Mouse (Mus musculus) embryonic fibroblast, embryonic 13.5 days (primary cell): ENCODE data around the gene Trhr2.

Experiments
- CTCF ChIP-seq: IDR thresholded peaks from 2 replicates; pipeline ENCODE4 v1.5.1; 2011; ENCODE audit warnings: mild to moderate bottlenecking, control low read depth, low read length, moderate library complexity, borderline replicate concordance; ENCODE audit not compliant: insufficient read depth
- POLR2A ChIP-seq: IDR thresholded peaks from 2 replicates; pipeline ENCODE4 v1.6.1; 2011; ENCODE audit warnings: low read depth, mild to moderate bottlenecking, control low read depth, low read length, moderate library complexity

DNA sequence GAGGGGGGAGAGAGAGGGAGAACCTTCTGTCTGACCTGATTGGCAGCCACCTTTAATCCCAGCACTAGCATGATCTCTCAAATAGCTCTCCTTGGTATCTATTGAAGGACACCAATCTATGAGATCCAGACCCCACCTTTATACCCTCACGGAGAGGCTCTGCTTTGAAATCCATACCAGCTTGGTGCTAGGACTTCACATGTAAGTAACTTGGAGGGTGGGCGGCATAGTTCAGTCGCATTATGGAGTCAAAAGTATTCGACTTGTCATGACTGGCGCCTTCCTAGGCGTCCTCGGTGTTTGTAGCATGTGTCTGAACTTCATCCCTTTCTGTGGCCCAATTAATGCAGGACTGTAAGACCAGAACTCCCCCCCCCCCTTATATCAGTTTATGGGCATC lies 14.8 kb upstream of the Trhr2 start:
- TF ChIP-seq CTCF (no peak), POLR2A (no peak)
